Mouse (Mus musculus) liver, postnatal 0 days (tissue): ENCODE measurements at regions not wholly inside any gene's neighbourhood (a gene's known extent, or its start where the extent isn't known, plus 50 kb on each side); places are given as distances from the start of the nearest gene placed in this dataset.

Experiments used
- ATAC-seq: fragments of 200-750 bp; cut with Nextera tagmentation; 2 replicates; pipeline ENCODE4 v1.8.0; 2017; ENCODE audit warnings: mild to moderate bottlenecking, moderate library complexity
- DNase-seq: peaks from one replicate; pipeline ENCODE4 v3.0.0-alpha.2; 2016
- H3K27ac ChIP-seq: fragments of 300-500 bp; sonication (generic); 2 replicates; pipeline ENCODE4 v1.5.1; 2014; ENCODE audit warnings: antibody characterized with exemption, moderate library complexity, mild to moderate bottlenecking, low read depth
- H3K27me3 ChIP-seq: fragments of 300-500 bp; sonication (generic); 2 replicates; pipeline ENCODE4 v1.6.1; 2014; ENCODE audit warnings: low read length, control low read depth, mixed read lengths; ENCODE audit not compliant: insufficient read depth
- H3K36me3 ChIP-seq: fragments of 300-500 bp; sonication (generic); replicated peaks from 2 replicates; pipeline ENCODE4 v1.6.1; 2014; ENCODE audit warnings: mild to moderate bottlenecking, control low read depth, low read length, moderate library complexity, mixed read lengths; ENCODE audit not compliant: insufficient read depth
- H3K4me1 ChIP-seq: fragments of 300-500 bp; sonication (generic); 2 replicates; pipeline ENCODE4 v1.6.1; 2014; ENCODE audit warnings: antibody characterized with exemption, mild to moderate bottlenecking, control low read depth; ENCODE audit not compliant: insufficient read depth
- H3K4me2 ChIP-seq: fragments of 300-500 bp; sonication (generic); 2 replicates; pipeline ENCODE4 v1.6.1; 2014; ENCODE audit warnings: low read depth, mild to moderate bottlenecking, low read length, moderate library complexity, mixed read lengths
- H3K4me3 ChIP-seq: fragments of 300-500 bp; sonication (generic); 2 replicates; pipeline ENCODE4 v1.5.1; 2014; ENCODE audit warnings: low read depth, low read length
- H3K9ac ChIP-seq: fragments of 300-500 bp; sonication (generic); replicated peaks from 2 replicates; pipeline ENCODE4 v1.6.1; 2014; ENCODE audit warnings: mild to moderate bottlenecking, moderate library complexity
- H3K9me3 ChIP-seq: fragments of 300-500 bp; sonication (generic); 2 replicates; pipeline ENCODE4 v1.6.1; 2016; ENCODE audit warnings: mild to moderate bottlenecking, control low read depth, low read length, mixed read lengths
- CTCF ChIP-seq: sonication (generic); IDR thresholded peaks from 2 replicates; pipeline ENCODE4 v1.5.1; 2016; ENCODE audit warnings: antibody characterized with exemption, low read depth
- EP300 ChIP-seq: IDR thresholded peaks from 2 replicates; pipeline ENCODE4 v1.6.1; 2016; ENCODE audit warnings: antibody characterized with exemption, low read depth, mild to moderate bottlenecking
- WGBS: fragments of 180-500 bp; shearing (Covaris S2); extraction: QIAGEN DNeasy Blood & Tissue Kit; methylation state at CpG from one replicate; pipeline ENCODE4 v1.1.7; 2014; ENCODE audit not compliant: insufficient replicate concordance; 5-methylcytosine and 5-hydroxymethylcytosine counted together

DNA sequence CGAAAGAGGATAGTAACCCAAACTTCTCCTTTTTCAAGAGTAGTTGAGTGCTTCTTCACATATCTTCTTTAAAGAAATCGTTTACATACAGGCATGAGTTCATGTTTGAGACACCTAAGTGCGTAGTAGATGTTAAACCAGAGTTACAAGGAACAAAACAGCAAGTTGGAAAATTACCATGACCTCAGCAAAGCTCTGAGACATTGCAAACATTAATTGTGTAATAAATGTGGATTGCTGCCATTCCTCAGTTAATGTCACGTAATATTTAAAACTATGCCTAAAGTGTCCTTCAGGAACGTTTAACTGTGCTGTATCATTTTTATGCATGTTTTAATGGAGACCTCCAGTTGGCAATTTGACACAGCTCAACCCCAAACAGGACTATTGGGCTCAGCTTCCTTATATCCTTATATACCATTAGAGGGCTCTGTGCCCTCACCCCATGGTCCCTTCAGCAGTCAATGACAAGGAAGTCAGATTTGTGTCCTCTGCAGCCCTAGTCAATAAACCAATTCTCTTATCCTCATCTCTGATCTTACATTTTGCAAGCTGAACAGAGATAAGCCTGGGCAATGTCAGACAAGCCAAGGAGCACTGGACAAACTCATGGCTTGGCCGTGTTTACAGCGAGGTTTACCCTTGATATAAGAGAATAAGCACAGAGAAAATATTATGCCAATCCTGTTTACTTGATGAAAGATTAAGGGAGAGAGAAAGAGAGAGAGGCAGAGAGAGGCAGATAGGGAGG lies 513.9 kb downstream of the Dcdc2c start:
- Histone ChIP-seq H3K27me3 (no peaks in the 10 kb centered on the region), H3K4me3 (no peak overlapping the region), H3K9me3 (no peaks in the 10 kb centered on the region), H3K36me3 (no peaks in the 10 kb centered on the region), H3K4me1 (no peaks in the 10 kb centered on the region), H3K4me2 (no peak overlapping the region), H3K27ac (no peak overlapping the region), H3K9ac (no peak overlapping the region)
- no peak for TF ChIP-seq CTCF
- no peak for TF ChIP-seq EP300
- DNase-seq (no peak), ATAC-seq (no peak)
- WGBS = 64% methylated on average over 7 of the region's 7 CpGs

DNA sequence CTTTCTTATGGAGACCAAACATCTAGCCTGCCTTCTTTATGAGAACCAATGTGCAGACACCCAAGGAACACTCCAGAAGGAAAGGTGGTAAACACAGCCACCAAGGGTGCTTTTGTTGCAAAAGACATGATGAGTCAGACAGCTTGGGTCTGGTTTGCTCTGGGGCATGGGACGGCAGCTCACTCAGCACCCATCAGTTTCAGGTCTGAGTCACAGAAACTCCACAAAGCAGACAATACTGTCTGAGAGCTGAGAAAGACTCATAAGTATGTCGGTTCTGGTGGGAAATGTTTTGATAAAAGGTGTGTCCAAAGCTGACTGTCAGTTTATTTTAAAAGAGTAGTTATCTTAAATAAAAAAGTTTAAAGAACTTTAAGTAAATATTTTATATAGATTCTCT lies 553.0 kb downstream of the Dcdc2c start:
- Histone ChIP-seq H3K9ac (no peak overlapping the region), H3K36me3 (no peaks in the 10 kb centered on the region), H3K27me3 (no peaks in the 10 kb centered on the region), H3K27ac (no peak overlapping the region), H3K9me3 (no peaks in the 10 kb centered on the region), H3K4me2 (no peak overlapping the region), H3K4me1 (no peaks in the 10 kb centered on the region), H3K4me3 (no peak overlapping the region)
- no peak for ATAC-seq
- TF ChIP-seq CTCF (no peak), EP300 (no peak)
- DNase-seq = no peak
- 63% methylated on average over 2 of the region's 2 CpGs for WGBS

DNA sequence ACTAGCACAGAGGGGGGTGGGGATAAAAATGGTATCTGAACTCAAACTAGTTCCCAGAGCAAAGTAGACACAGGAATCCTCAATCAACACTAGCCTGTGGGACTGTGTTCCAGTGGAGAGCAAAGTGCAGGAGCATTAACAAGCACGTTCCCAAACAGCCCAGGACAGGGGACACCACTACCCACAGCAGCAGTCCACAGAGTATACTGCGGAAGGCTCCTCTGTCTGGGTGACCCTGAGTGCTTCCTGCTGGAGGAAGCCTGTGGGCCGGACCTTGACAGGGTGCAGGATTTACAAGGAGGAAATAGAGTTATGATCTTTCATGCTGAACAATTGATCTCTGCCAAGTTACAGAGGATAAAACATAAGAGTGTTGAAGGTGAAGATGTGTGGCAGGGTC lies 560.0 kb downstream of the Dcdc2c start:
- no peaks in the 10 kb centered on the region; the same call in 1 of the 2 replicates for H3K4me1 ChIP-seq
- H3K4me3 ChIP-seq = no peak overlapping the region
- H3K4me2 ChIP-seq = no peak overlapping the region
- ATAC-seq = peak; percentile 25; the same call in 1 of the 2 replicates
- H3K36me3 ChIP-seq = no peaks in the 10 kb centered on the region
- H3K27me3 ChIP-seq = no peaks in the 10 kb centered on the region
- H3K9me3 ChIP-seq = no peaks in the 10 kb centered on the region
- WGBS = 17% methylated on average over 3 of the region's 3 CpGs
- no peak overlapping the region for H3K27ac ChIP-seq
- no peak overlapping the region for H3K9ac ChIP-seq
- TF ChIP-seq CTCF = no peak
- no peak for TF ChIP-seq EP300
- no peak for DNase-seq

DNA sequence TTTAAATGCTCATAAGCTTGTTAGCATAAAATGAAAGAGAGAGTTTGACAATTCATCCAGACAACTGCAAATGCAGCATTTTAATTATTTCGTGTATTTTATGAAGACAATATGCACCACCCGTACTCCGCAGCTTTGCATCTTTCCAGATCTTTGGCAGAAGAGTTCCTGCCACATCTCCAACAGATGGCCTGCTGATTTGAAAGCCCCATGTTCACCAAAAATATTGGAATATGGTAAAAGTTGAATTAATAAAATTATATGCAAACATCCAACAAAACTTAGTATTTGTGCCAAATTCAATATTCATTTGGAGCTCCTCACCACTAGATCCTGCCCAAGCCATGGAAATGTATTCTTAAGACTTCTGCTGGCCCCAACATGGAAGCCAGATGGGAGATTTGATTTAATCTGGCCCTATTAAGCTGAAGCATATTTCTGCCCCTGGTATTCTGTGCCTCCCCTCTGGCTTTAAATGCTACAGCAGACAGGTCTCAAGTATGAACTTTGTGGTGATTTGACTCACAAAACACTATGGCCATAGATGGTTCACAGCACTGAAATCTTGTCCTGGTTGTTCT lies 567.8 kb downstream of the Dcdc2c start:
- WGBS = 80% methylated on average over 3 of the region's 3 CpGs
- DNase-seq (no peak), ATAC-seq (no peak)
- Histone ChIP-seq H3K9me3 (no peaks in the 10 kb centered on the region), H3K27ac (no peak overlapping the region), H3K9ac (no peak overlapping the region), H3K4me1 (no peaks in the 10 kb centered on the region), H3K4me2 (no peak overlapping the region), H3K27me3 (no peaks in the 10 kb centered on the region), H3K36me3 (no peaks in the 10 kb centered on the region), H3K4me3 (no peak overlapping the region)
- TF ChIP-seq EP300 (no peak), CTCF (no peak)

DNA sequence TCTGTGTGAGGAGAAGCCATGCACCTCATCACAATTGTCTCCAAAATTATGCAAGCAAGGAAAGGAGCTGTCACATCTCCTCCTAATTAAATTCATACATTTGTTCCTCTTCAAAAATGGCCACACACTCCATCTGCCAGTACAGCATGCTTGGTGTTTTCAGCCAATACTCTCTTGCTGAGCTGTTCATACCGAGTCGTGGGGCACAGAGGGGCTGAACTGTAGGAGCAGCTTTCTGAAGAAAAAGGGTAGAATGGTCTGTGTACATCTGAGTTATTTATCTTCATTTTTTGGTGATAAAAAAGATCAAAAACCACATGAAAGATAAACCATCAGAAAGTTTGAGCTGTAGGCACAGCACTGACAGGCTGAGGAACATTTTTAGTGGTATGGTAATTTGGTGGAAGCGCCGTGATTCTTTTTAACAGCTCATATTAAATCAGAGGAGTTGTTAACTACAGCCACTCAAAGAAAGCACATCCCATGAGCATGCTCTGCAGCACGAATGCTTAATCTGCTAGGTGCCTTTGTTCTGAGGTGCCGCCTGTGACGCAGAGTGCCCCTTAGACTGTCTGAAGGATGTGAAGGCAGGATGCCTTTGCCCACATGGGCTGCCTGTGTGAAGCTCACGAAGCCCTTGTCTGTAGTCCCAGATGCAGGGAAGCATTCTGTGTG lies 573.8 kb downstream of the Dcdc2c start:
- ATAC-seq (no peak), DNase-seq (no peak)
- TF ChIP-seq EP300 (no peak), CTCF (no peak)
- Histone ChIP-seq H3K36me3 (no peaks in the 10 kb centered on the region), H3K27ac (no peak overlapping the region), H3K9me3 (no peaks in the 10 kb centered on the region), H3K9ac (no peak overlapping the region), H3K4me1 (no peaks in the 10 kb centered on the region), H3K4me2 (no peak overlapping the region), H3K27me3 (no peaks in the 10 kb centered on the region), H3K4me3 (no peak overlapping the region)
- WGBS = 63% methylated on average over 8 of the region's 8 CpGs

DNA sequence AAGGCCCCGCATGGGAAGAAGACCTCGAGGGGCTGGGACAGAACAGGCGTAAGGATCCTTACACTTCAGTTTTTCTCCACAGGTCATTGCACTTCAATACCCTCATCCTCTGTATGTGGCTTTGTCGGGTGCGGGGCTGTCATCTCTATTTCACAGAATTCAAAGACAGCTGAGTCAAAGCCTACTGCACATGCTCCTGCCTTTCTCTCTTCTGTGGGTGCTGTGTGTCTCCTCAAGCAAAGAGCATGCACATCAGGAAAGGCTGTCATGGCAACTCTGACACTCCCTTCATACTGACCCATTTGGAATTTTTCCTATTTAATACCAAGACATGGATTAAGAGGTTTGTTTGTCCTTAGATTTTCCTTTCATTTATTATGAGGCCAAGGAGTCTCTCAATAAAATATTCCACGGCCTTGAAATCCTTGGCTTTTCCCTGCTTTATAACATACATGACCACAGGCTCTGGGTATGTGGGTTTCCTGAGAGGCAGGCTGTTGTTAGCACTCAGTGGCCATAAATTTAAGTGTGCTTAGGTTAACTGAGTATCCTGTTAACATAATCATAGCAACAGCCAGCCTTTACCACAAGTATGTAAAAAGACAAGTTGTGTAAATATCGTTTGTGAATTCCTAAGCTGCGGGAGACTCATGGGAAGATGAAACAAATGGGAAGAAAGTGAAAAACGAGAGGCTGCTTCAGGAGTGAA lies 574.5 kb downstream of the Dcdc2c start:
- no peaks in the 10 kb centered on the region for H3K27me3 ChIP-seq
- H3K36me3 ChIP-seq = no peaks in the 10 kb centered on the region
- no peak overlapping the region for H3K4me2 ChIP-seq
- H3K4me3 ChIP-seq = no peak overlapping the region
- no peak for TF ChIP-seq EP300
- no peak for TF ChIP-seq CTCF
- no peaks in the 10 kb centered on the region for H3K4me1 ChIP-seq
- DNase-seq = no peak
- no peaks in the 10 kb centered on the region for H3K9me3 ChIP-seq
- H3K27ac ChIP-seq = no peak overlapping the region
- ATAC-seq = no peak
- H3K9ac ChIP-seq = no peak overlapping the region
- 64% methylated on average over 9 of the region's 9 CpGs for WGBS
